Mouse (Mus musculus) left cerebral cortex, adult 11 months (tissue): ENCODE measurements around the gene Hic1.

Experiments
- DNase-seq: peaks from one replicate; pipeline ENCODE4 v3.0.0; 2022; ENCODE audit warnings: low spot score

Hic1 gene

DNA sequence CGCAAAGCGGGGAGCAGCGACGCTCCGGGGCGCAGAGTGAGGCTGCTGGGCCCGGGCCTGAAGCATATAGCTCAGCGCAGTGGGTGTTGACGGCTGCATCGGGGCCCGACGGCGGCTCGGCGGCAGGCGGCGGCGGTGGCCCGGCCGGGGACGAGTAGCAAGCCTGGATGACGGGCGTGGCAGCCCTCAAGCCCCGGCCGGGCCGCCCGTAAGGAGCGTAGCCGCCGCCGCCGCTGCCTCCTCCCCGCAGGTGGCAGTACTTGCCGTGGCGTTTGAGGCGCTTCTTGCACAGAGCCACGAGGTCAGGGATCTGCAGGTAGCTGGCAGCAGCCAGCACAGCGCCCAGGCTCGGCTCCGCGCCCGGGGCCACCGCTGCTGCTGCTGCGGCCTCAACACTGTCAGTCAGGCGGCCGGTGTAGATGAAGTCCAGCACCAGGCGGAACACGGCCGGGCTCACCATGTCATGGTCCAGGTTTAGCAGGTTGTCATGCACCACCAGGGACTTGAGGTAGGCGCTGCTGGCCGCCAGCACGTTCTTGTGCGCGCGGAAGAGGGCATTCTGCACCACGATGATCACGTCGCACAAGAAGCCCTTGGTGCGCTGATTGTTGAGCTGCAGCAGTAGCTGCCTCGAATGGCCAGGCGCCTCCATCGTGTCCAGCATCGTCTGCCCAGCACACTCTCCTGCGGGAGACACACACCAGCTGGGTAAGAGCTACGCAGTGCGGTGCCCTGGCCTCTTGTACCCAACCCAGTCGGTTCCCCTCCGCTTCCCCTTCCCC, 2.3 kb downstream of the Hic1 start:
- DNase-seq, result no peak

DNA sequence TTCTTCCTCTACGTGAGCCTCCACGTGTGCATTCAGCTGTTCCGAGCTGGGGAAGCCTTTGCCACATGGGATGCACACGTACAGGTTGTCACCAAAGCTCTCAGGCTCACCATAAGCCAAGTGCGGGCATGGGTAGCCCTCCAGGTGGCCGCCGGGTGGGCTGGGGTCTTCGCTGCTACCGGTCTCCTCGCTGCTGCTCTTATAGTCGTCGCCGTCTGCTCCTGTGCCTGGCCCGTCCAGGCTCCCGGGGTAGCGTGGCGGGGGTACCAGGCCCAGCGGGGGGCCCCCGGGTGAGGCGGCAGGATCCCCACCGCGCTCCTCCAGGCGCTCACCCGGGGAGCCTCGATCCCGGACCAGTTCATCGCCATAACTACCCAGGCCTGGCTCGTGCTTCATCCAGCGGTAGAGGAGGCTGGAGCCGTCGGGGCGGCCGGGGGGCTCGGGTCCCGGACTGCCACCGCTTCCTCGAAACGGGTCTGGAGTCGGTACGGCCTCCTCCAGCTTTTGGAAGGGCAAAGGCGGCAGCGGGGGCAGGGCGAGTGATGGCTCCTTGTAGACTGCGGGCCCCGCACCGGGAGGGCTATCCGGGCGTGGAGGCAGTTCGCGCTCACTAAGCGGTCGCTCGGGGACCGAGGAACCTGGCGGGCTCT, 3.0 kb downstream of the Hic1 start:
- no peak for DNase-seq

DNA sequence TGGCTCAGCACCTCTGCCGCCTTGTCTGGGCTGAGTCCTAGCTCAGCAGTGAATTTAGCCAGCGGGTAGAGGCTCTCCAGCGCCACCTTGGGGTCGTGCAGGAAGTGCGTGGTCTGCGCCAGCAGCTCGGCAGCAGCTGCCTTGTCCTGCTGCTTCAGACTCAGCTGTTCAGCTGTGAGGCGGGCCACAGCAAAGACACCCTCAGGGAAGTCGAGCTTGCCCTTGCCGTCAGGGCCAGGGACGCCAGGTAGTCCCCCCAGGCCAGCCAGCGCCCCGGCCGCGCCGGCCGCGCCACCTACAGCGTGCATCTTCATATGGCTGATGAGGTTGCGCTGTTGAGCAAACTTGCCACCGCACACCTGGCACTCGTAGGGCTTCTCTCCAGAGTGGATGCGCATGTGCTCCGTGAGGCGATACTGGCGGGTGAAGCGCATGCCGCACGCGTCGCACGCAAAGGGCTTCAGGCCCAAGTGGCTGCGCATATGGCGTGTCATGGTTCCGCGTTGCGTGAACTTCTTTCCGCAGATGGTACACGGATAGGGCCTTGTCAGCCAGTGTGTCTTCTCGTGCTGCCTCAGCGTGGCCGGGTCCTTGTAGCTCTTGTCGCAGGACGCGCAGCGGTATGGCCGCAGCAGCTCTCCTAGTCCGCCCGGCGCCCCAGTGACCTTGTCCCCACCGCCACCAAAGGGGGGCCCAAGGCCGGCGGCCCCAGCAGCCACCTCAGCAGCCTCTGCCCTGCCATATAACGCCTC, 3.7 kb downstream of the Hic1 start:
- DNase-seq, result peak; percentile 68

DNA sequence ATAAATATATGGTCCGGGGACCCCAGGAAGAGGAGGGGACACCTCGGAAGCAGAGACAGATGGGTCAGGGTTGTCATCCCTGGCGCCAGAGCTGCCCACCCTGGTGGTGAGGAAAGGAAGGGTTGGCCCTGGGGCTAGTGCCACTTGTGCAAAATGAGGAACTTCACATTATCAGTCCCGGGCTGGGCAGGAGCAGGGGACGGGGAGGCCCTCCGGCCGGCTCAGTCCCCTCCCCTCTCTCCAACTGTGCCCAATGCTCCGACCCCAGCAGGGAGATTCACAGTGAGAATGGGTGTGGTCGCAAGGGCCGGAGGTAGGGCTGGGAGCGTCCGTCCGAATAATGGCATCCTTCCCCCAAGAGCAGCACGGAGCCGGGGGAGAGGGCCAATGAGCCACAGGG, 4.6 kb downstream of the Hic1 start:
- DNase-seq, result no peak

DNA sequence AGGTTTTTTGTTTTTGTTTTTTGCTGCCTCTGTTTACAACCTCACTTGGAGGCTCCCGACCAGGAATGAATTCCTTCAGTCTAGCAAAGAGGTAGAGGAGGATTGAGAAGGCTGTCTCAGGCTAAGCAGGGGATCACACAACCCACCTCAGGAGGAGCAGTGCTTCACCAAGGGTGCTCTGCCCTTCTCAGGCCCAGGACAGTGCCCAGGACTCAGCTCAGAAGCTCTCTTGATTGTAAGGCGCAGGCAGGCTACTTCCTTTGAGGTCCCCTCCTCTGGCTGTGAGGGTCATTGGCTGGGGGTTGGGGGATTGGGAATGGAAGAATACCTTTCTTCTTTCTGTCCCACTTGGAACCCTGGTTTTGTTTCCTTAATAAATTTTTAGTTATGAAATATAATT, 5.3 kb downstream of the Hic1 start:
- no peak for DNase-seq

DNA sequence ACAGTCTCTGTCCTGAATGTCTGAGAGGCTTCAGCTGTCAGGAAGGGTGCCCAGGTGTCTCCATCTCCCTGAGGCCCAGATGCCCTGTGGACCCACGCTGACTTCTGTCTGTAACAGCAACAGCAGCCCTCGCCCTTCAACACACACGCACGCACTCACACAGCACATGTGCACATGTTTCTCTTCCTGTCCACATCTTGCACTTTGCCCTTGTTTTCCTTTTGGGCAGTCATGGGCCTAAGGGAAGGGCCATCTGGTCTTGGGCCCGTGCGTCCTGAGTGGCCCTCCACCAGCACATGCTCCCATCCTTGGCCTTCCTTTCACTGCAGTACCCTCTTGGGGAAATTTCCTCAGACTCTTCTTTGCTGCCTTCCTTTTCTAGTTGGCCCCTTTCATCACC, 5.9 kb downstream of the Hic1 start:
- DNase-seq, result no peak

DNA sequence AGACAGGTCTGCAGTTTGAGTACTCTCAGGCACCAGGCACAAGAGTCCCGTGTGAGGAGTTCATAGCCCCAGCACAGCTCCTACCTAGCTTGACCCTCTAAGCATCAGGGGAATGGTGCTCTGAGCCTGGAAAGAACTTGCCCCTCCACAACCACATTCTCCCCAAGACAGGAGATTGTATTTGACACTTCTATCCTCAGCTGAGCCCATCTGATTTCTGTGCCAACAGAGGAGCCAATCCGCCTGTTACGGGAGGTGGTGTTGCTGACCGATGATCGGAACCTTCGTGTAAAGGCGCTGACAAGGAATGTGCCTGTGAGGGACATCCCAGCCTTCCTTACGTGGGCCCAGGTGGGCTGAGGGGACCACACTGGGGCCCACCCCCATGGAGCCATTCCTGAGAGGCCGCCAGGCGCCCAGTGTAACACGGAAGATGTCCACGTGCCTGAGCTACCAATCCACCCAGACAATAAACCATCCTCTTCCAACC, 6.7 kb downstream of the Hic1 start:
- no peak for DNase-seq

DNA sequence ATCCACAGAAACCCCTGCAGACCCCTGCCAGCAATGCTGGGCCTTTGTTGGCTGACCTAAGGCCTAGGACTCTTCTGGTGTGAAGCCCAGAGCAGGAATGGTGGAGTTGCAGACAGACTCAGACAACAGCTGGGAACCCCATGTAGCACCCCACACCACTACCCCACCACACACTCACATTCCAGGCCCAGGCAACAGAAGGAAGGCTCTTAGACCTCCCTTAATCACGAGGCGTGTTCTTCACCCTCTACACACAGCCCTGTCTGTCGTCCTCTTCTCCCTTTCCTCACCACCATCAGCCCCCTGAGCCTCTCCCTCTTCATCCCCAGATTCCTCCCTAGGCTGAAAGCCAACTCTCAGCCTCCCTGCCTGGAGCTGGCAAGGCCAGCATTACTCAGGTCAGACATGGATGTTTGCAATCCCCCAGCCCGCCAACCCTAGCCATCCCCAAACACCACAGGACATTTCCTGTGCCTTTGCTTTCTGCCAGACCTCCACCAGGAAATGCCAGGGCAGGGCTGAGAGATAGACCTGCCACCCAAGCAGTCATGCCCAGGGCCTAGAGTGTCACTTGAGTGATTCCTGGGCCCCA, 7.8 kb downstream of the Hic1 start:
- no peak for DNase-seq

DNA sequence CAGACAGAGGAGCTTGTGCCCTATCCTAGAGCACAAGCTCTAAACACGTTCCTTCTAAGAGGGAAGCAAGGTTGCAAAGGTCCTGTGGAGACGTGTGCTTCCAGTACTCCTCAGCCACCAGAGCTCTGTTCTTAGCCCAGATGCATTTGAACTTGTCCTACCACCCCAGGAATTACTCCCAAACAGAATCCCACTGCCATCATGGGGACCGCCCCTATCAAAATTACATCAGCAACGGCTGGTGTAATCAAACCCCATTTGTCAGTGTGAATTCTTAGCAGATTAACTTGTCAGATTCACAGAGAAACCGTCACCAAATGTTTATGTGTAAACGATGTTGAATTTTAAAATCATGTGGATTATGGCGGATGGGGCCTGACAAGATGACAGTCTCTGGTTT, 8.4 kb downstream of the Hic1 start:
- DNase-seq, result no peak

DNA sequence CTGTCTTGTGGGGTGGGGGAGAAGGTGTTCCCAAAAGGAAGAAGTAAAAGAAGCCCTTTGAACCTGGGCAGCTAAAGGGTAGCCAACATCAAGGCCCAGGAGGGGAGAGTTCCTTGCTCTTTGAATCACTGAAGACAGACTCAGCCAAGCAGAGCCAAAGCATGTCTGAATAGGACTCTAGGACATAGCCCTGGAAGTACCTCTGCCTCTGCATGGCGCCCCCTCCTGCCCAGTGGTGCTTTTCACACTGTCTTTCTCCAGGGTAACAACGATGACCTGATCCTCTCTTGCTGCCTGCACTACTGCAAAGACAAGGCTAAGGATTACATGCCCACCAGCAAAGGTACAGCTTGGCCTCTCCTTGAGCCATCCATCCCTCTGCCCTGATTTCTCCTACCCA, 9.8 kb downstream of the Hic1 start:
- DNase-seq, result no peak

DNA sequence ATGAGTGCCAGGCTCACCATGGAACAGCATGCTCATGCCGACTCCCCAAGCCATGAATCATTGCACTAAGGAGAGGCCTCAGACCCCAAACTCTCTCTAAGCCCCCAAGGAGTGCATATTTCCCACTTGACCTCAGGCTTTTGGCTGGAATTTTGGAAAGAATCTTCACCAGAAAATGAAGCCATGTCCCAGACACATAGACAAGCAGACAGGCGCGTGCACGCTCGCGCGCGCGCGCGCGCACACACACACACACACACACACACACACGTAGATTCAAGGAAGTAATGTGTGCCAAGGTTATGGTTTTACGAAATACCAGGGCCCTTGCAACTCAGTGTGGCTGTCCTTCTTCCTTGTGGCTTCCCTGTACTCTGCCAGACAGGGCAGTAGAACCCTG, 10.9 kb downstream of the Hic1 start:
- DNase-seq, result no peak

DNA sequence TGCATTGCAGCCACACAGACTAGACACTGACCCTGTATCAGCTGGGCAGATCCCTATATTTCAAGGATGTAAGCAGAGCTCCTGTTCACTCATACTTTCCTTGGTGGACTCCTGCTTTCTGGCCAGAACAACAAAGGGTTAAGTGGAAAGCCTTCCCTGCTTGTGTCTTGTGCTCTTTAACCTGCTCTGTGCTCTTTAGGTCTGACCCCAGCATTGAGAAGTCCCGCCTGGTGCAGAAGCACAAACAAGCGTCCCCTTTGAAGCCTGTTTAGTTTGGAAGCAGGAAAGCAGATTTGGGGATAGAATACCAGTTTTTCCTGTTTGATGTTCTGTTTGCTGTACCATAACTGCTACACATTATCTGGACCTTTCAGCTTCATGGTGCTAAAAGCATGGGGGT, 11.4 kb downstream of the Hic1 start:
- no peak for DNase-seq

DNA sequence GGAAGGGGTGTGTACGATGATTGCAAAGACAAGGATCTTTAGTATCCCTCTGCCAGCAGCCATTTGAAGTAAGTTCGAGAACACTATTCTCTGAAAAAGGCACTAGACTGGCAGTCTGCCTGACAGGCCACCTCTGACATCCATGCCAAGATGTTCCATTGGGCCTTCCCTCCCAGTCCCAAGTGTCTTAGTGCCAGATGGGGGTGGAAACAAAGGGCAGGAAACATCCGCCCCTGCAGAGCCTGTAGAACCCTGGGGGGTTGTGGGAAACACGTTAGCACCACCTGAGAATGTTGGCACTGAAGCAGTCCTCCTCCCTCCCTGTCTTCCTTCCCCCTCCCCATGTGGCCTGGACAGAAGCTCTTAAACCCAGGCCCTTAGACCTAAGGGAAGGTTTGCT, 12.3 kb downstream of the Hic1 start:
- no peak for DNase-seq

DNA sequence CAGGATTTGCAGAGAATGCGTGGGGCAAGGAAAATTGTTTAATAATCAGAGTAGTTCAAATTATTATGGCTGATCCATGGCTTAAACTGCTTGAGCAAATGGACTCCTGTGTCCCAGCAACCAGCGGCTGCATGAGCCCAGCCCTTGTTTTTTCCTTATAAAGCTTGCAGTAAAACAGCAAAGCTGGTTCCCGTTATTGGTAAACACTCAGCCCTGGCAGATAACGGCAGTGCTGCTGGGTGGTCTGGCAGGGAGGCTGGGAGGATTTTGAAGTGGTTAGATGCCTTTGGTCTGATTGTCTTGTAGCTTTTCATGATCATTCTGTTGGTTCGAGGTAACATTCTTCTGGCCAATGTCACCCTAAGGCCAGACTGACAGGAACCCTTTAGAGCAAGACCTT, 12.9 kb downstream of the Hic1 start:
- DNase-seq, result no peak

DNA sequence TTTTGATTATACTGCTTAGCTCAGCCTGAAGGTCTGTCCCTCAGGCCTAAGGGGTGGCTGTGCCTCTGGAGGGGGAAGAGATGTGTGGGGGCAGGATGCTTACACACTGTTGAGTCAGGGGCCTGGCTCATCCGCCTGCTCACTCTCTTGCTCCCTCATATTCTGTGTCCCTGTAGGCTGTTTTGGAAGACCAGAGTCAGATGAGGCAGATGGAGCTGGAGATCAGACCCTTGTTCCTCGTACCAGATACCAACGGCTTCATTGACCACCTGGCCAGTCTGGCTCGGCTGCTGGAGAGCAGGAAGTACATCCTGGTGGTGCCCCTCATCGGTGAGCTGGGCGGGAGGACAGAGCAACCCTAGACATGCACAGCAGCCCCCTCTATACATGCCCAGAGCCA, 13.3 kb downstream of the Hic1 start:
- DNase-seq, result no peak

DNA sequence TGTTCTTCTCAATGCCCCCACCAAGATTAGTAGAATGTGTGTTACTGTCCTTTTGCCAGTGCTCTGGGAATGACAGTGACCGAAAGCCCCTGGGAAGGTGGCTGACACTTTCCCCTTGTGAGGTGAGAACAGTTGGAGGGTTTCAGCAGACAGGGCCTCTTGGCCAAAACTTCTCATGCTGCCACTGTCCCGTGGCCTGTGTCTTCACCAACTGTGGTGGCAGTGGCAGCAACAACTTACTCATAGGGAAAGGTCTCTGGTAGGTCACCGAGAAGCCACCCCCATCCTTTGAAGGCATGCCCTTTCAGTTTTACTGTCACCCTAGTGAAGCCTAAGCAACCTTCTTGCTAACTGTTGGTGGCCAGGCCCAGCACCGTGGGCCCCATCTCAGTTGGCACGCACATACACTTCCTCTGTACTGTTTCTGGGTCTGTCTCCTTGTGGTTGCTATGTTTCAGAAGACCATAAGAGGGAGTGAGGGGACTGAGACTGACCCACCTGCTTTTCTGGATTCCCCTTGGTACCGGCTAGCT, 15.2 kb downstream of the Hic1 start:
- DNase-seq, result no peak

DNA sequence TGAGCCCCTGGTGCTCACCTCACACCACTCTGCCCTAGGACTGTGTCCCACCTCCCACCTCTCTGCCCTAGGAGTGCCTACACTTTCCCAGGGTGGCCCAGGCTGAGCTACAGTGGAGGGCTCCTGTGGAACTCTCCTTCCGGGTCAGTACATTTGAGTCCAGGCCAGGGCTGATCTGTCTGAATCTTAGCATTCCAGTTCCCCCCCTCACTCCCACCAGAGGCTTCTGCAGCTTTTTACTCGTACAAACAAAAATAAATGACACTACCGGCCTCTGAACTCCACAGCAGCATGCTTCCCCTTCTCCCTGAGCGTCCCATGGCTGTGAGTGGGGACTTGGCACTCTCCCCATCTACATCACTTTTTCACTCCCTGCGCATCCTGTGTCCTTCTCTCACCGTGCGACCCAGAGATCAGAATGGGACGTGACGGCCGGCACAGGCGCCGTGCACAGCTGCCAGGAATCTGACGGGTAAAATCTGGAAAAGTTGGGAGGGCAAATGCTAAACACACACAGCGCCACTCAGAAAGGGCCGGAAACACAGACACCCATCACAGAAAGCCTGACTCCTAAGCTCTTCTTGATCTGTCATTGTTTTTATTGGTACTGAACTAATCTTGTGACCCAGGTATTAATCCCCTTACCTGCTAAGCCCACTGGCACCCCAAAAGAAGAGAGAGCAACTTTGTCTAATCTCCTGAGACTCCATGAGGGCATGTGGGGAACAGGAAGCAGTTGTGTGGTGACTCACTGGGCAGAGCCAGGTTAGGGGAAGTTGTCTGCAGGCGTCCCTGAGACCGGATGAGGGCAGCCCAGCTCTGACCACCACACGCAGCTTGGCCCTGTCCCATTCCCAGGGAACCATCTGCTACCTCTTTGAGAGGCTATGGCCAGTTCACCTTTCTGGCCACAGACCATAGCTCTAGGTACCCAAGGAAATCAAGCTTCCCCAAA, 16.4 kb downstream of the Hic1 start:
- no peak for DNase-seq

DNA sequence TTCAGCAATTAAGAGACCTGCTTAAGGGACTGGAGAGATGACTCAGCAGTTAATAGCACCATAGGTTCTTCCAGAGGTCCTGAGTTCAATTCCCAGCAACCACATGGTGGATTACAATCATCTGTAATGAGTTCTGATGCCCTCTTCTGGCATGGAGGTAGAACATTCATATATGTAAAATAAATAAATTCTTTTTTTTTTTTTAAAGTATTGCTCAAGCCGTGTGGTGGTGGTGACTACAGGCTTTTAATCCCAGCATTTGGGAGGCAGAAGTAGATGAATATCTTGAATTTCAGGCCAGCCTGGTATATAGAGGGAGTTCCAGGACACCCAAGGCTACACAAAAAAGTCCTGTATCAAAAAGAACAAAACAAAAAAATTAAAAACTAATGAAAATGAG, 19.0 kb downstream of the Hic1 start:
- DNase-seq, result no peak

DNA sequence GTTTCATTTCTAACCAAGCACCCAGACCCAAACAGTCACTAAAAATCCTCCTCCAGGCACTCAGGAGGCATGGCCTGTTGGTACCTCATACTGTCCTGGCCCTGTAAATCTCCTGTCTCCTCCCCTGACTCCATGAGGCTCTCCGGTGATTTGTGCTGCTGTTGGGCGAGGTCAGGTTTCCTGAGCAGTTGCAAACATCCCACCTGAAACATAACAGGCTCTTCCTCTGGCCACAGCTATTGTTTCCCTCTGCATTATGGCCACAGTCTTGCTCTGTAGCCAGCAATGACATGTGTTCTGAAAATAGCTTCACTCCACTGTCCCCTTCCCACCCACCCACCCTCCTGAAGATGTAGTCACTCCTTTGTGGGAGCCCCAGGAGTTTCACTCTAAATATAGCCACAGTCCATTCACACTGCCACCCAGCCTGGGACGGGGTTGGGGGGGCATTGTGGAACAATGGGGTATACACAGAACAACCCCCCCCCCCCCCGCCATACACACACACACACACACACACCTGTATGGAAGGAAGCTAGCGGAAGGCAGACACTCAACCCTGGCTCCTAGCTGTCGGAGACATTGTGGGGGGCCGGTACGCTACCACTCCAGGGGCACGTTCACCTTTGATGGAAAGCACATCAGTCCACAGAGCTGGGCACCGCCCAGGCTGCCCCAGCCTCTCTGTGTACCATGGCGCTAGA, 20.8 kb downstream of the Hic1 start:
- DNase-seq, result no peak

DNA sequence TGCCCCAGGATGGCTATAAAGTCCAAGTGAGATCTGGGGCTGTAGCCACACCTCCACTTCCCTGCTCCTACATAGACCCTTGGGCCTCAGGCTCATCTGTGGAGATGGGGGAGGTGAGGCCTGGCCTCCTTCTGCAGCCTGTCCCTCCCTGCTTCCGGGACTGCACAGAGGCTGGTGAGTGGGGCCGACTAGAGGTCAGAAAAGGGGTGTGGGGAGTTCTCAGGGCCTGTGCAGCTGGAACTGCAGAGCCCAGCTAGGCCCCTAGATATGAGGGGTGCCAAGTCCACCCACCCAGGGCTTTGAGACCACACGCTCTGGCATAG, 21.5 kb downstream of the Hic1 start:
- DNase-seq, result no peak
